Mouse (Mus musculus) thymus, adult 2 months (tissue): ENCODE data around the gene Mettl9.
"Not testable (repeated sequence)": the region's sequence is repeated elsewhere in the genome, so short reads cannot be mapped to it uniquely, and the experiment has no call there.

Experiments used
- CTCF ChIP-seq: fragments of 200-500 bp; IDR thresholded peaks from 2 replicates; pipeline ENCODE4 v1.5.1; 2012; ENCODE audit warnings: mild to moderate bottlenecking, control low read depth, low read length, moderate library complexity, borderline replicate concordance; ENCODE audit not compliant: control insufficient read depth, poor library complexity, insufficient read depth; ENCODE audit errors: extremely low read depth
- POLR2A ChIP-seq: fragments of 200-500 bp; IDR thresholded peaks from 2 replicates; pipeline ENCODE4 v1.6.1; 2012; ENCODE audit warnings: mild to moderate bottlenecking, low read length, control low read depth, moderate library complexity; ENCODE audit not compliant: control insufficient read depth, poor library complexity, insufficient read depth; ENCODE audit errors: extremely low read depth

GRCm38 (mm10) chr7:121029947-121030346 lies 4.3 kb upstream of the Mettl9 start:
- not testable (repeated sequence) for TF ChIP-seq POLR2A, CTCF
